Mouse (Mus musculus) midbrain, postnatal 0 days (tissue): Measurements from ENCODE around the gene Crebbp. TPM values are rescaled to one million over a fixed set of nuclear protein-coding genes. Genes with fewer than 3 reads are reported as not detected.
A peak's percentile ranks its signal among the peaks of the same experiment; 100 is the strongest.
"Not testable (repeated sequence)": the region's sequence is repeated elsewhere in the genome, so short reads cannot be mapped to it uniquely, and the experiment has no call there.

Experiments
- ATAC-seq: fragments of 200-750 bp; cut with Nextera tagmentation; 2 replicates; pipeline ENCODE4 v1.8.0; 2017; ENCODE audit warnings: moderate number of reproducible peaks, mild to moderate bottlenecking, moderate TSS enrichment, moderate library complexity; ENCODE audit not compliant: low FRiP score
- DNase-seq: peaks from one replicate; pipeline ENCODE4 v3.0.0-alpha.2; 2015; ENCODE audit warnings: low spot score
- H3K27ac ChIP-seq: fragments of 300-500 bp; sonication (generic); 2 replicates; pipeline ENCODE4 v1.5.1; 2014; ENCODE audit warnings: low read depth, mild to moderate bottlenecking, low read length, mixed read lengths
- H3K27me3 ChIP-seq: fragments of 300-500 bp; sonication (generic); 2 replicates; pipeline ENCODE4 v1.6.1; 2014; ENCODE audit warnings: low read length, control low read depth, mixed read lengths; ENCODE audit not compliant: insufficient read depth
- H3K36me3 ChIP-seq: fragments of 300-500 bp; sonication (generic); 2 replicates; pipeline ENCODE4 v1.6.1; 2014; ENCODE audit warnings: low read length, control low read depth, mixed read lengths; ENCODE audit not compliant: insufficient read depth
- H3K4me1 ChIP-seq: fragments of 300-500 bp; sonication (generic); 2 replicates; pipeline ENCODE4 v1.6.1; 2014; ENCODE audit warnings: mild to moderate bottlenecking, control low read depth, antibody characterized with exemption, low read length, mixed read lengths; ENCODE audit not compliant: insufficient read depth
- H3K4me2 ChIP-seq: fragments of 300-500 bp; sonication (generic); 2 replicates; pipeline ENCODE4 v1.6.1; 2014; ENCODE audit warnings: low read depth, mild to moderate bottlenecking, low read length, mixed read lengths; ENCODE audit not compliant: poor library complexity, severe bottlenecking
- H3K4me3 ChIP-seq: fragments of 300-500 bp; sonication (generic); 2 replicates; pipeline ENCODE4 v1.5.1; 2014; ENCODE audit warnings: low read depth, mild to moderate bottlenecking, low read length, moderate library complexity
- H3K9ac ChIP-seq: fragments of 300-500 bp; sonication (generic); replicated peaks from 2 replicates; pipeline ENCODE4 v1.6.1; 2014; ENCODE audit warnings: mild to moderate bottlenecking, low read length, moderate library complexity, mixed read lengths; ENCODE audit not compliant: poor library complexity, severe bottlenecking
- H3K9me3 ChIP-seq: fragments of 300-500 bp; sonication (generic); 2 replicates; pipeline ENCODE4 v1.6.1; 2016; ENCODE audit warnings: low read length, control low read depth
- CTCF ChIP-seq: IDR thresholded peaks from 2 replicates; pipeline ENCODE4 v1.5.1; 2016; ENCODE audit warnings: antibody characterized with exemption, mild to moderate bottlenecking
- WGBS: fragments of 180-500 bp; shearing (Covaris S2); extraction: QIAGEN DNeasy Blood & Tissue Kit; methylation state at CpG from one replicate; pipeline ENCODE4 v1.1.7; 2014; 5-methylcytosine and 5-hydroxymethylcytosine counted together
- polyA plus RNA-seq: library from polyadenylated mRNA; unstranded; fragments of >200 nt; fragmentation: Nextera tagmentation; extraction: Ambion mirVana; gene quantifications from 2 replicates; pipeline ENCODE4 v1.2.1, GENCODE M21; 2015
- total RNA-seq: library from RNA; depleted of rRNA; stranded (reverse); fragments of >200 nt; gene quantifications from 2 replicates; pipeline ENCODE4 v1.2.3, GENCODE M21; 2014; rRNA removed

Gene Crebbp
- total RNA-seq (61.0 and 66.2 TPM in 2 replicates), polyA plus RNA-seq (25.2 and 29.3 TPM in 2 replicates)

GRCm38 (mm10) chr16:4213799-4214551 lies at the start of gene Crebbp:
Gene Crebbp (minus strand): TSS chr16:4213997.
- Histone ChIP-seq H3K9ac (peak within 1 kb of the TSS; percentile 99), H3K27me3 (no peaks in the 10 kb centered on the region), H3K9me3 (no peaks in the 10 kb centered on the region), H3K4me3 (peak within 1 kb of the TSS; percentile 92), H3K36me3 (no peaks in the 10 kb centered on the region), H3K4me2 (peak within 1 kb of the TSS; percentile 87), H3K27ac (peak within 1 kb of the TSS; percentile 99), H3K4me1 (peaks cover 12% of the 10 kb centered on the region)
- 0% methylated on average over 53 of the region's 92 CpGs for WGBS
- TF ChIP-seq CTCF, result no peak
- ATAC-seq, result peak; percentile 94
- peak; percentile 93 for DNase-seq

DNA sequence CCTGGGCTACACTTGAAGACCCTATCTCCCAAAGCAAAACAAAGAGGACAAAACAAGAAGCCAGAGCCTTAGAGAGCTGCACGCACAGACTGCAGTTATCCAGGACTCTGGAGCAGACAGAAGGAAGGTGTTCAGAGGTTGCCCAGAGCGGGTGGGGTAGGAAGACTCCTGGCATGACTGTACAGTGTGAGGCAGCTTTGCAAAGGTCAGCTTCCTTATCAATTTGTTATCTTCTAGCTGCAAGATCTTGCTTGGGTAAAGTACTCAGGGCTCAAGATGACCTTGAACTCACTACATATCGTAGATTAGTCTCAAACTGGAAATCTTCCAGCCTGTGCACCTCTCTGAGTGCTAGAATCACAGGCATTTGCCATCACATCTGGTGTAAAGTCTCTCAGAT lies 49.7 kb upstream of the Crebbp start:
- Histone ChIP-seq H3K9me3 (no peaks in the 10 kb centered on the region), H3K27me3 (no peaks in the 10 kb centered on the region), H3K9ac (no peak overlapping the region), H3K4me3 (no peak overlapping the region), H3K4me1 (no peaks in the 10 kb centered on the region), H3K27ac (no peak overlapping the region), H3K36me3 (no peaks in the 10 kb centered on the region), H3K4me2 (no peak overlapping the region)
- ATAC-seq (no peak), DNase-seq (no peak)
- 79% methylated on average over 3 of the region's 3 CpGs for WGBS
- TF ChIP-seq CTCF, result no peak

- Histone ChIP-seq H3K9me3 (no peaks in the 10 kb centered on the region), H3K36me3 (no peaks in the 10 kb centered on the region), H3K4me1 (no peaks in the 10 kb centered on the region), H3K27ac (no peak overlapping the region), H3K4me2 (no peak overlapping the region), H3K27me3 (no peaks in the 10 kb centered on the region), H3K9ac (no peak overlapping the region), H3K4me3 (no peak overlapping the region)
- no peak for TF ChIP-seq CTCF
- ATAC-seq (no peak), DNase-seq (no peak)
- WGBS, result 92% methylated on average over 2 of the region's 2 CpGs
These were observed 43.7 kb upstream of the Crebbp start for GRCm38 (mm10) chr16:4257546-4257945.

DNA sequence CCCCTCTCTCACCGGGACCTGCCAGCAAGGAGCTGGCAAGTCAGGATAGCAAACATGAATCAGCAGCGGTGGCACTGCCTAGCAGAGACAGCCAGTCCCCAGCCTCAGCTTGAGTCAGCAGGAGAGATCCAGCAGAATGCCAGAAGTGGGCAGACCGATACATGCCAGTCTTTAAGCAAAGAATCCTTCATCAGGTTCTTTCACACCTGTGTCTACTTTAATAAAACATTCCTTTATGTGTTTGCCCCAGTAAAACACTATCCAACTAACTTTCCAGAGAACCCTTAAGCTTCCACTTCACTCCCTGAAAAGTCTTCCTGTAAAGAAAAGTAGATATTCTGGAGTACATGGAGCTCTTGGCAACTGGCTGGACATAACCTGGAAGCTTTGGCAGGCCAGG lies 35.0 kb upstream of the Crebbp start:
- ATAC-seq, result no peak

DNA sequence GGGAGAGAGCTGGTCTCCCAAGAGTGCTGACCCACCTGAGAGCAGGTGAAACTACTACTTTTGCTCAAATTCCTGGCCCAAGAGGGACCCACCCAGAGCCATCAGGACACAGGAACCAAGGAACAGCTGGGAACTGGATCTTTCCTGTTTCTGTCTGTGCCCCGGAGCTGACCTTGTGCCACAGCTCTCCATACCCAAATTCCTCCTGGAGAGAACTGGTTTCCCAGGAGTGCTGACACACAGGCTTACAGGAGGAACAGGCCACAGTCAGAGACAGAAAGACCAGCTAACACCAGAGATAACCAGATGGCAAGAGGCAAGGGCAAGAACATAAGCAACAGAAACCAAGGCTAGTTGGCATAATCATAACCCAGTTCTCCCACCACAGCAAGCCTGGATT lies 31.4 kb upstream of the Crebbp start:
- peaks cover 14% of the 10 kb centered on the region; the same call in 1 of the 2 replicates for H3K9me3 ChIP-seq
- WGBS, result 100% methylated on average over 1 of the region's 1 CpGs
- not testable (repeated sequence) for H3K36me3 ChIP-seq, ATAC-seq, DNase-seq, H3K4me1 ChIP-seq, H3K27ac ChIP-seq, H3K9ac ChIP-seq, H3K4me2 ChIP-seq, H3K4me3 ChIP-seq, H3K27me3 ChIP-seq

More for the DNA sequence above, 35.0 kb upstream of the Crebbp start:
- Histone ChIP-seq H3K9me3 (peaks cover 19% of the 10 kb centered on the region; the same call in 1 of the 2 replicates), H3K27ac (no peak overlapping the region), H3K4me2 (no peak overlapping the region), H3K27me3 (no peaks in the 10 kb centered on the region), H3K4me1 (no peaks in the 10 kb centered on the region), H3K4me3 (no peak overlapping the region), H3K9ac (no peak overlapping the region), H3K36me3 (no peaks in the 10 kb centered on the region)
- 91% methylated on average over 3 of the region's 3 CpGs for WGBS
- TF ChIP-seq CTCF, result no peak
- no peak for DNase-seq

DNA sequence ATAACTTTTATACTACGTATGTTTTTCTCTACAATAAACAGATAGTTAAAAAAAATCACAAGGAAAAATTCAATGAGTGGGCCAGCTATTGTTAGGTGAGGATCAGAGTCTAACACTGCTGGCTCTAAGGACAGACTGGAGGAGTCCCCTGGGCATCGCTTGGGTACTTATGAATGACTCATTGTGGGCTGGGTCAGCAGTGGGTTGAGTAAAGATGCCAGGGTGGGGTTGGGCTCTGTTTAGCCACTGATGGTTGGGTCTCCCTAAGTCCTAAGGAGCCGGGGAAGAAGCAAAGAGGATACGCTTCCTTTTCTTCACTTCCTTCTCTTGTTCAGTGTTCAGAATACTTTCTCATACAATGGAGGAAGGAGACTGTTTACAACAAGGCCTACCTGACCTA lies 22.3 kb upstream of the Crebbp start:
- Histone ChIP-seq H3K4me1 (no peaks in the 10 kb centered on the region), H3K27ac (no peak overlapping the region), H3K4me2 (no peak overlapping the region), H3K36me3 (no peaks in the 10 kb centered on the region), H3K4me3 (no peak overlapping the region), H3K9ac (no peak overlapping the region), H3K27me3 (no peaks in the 10 kb centered on the region), H3K9me3 (no peaks in the 10 kb centered on the region)
- TF ChIP-seq CTCF, result no peak
- ATAC-seq (no peak), DNase-seq (no peak)
- 83% methylated on average over 4 of the region's 4 CpGs for WGBS
